ENCODE assay signal across 12 mouse cellular contexts in the genomic region with DNA sequence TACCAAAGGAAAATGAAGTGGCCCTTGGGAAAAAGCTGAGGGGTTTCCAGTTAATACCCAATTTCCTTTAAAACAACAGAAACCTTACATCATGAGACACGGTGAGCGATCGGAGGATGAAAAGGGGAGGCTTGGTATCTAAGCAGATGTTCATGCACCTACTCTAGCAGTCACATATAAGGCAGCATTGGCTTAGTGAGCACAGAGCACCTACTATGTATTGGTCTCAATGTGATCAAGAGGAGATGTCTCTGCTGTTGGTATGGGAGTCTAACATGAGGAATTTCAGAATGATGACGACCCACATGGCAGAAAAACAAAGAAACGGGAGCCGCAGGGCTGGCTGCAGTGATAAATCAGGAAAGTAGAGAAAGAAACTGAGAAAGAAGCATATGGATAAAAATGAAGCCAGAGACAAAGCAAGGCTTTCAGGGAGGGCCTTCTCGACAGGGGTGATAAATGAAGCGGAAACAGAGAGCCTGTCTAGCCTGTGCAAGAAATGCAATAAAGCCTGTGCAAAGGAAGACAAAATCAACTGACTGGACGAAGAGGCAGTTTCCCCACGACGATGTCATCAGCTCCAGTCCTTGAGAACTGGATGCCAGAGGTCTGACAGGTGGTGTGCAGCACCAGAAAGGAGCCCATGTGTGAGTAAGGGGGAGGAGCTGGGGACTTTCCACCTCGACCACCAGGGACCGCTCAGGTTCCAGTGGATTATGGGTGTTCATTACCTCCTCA.
DNase-seq lines count a peak whose midpoint lies in the region; ATAC-seq and TF ChIP-seq lines count a peak whose summit lies in the region.
"Had no signal": no experiment of that assay in that cellular context is flagged by ENCODE, and none has a peak within 500 bp of the region (broad histone marks: within the 10 kb centered on the region; RNA-seq: fewer than 3 reads in every experiment).

No protein-coding gene starts in this region.

- H3K9me3 ChIP-seq in forebrain, embryonic 14.5 days (replicated peaks; ENCODE audit: control insufficient read depth, low read length), result no peaks in the 10 kb centered on the region
- H3K9me3 ChIP-seq: embryonic facial prominence, embryonic 15.5 days; stomach, embryonic 15.5 days had no signal

- no peak overlapping the region for H3K4me3 ChIP-seq in forebrain, embryonic 14.5 days (ENCODE audit: low read depth, low read length)
- H3K4me3 ChIP-seq in left cerebral cortex, adult 2 months, result no peak overlapping the region
- H3K4me3 ChIP-seq: embryonic facial prominence, embryonic 15.5 days; stomach, embryonic 15.5 days had no signal

- no peak overlapping the region for H3K9ac ChIP-seq in forebrain, embryonic 14.5 days (ENCODE audit: low read length)
- H3K9ac ChIP-seq: embryonic facial prominence, embryonic 15.5 days; stomach, embryonic 15.5 days had no signal

- H3K36me3 ChIP-seq in forebrain, embryonic 14.5 days (ENCODE audit: control insufficient read depth, insufficient read depth, low read length), result no peaks in the 10 kb centered on the region
- H3K36me3 ChIP-seq: embryonic facial prominence, embryonic 15.5 days; stomach, embryonic 15.5 days had no signal

- H3K27me3 ChIP-seq in forebrain, embryonic 14.5 days (replicated peaks; ENCODE audit: control insufficient read depth, insufficient read depth, low read length), result no peaks in the 10 kb centered on the region
- H3K27me3 ChIP-seq: embryonic facial prominence, embryonic 15.5 days; stomach, embryonic 15.5 days had no signal

- 47% methylated on average over 13 of the region's 13 CpGs for WGBS in forebrain, embryonic 14.5 days

- ATAC-seq in frontal cortex, adult (ENCODE audit: low TSS enrichment), result peak; percentile 62
- ATAC-seq in forebrain, embryonic 14.5 days, result peak; percentile 62
- no peak for ATAC-seq in erythroblast, adult 5-6 weeks (replicated peaks; ENCODE audit: low FRiP score, poor library complexity, severe bottlenecking)

- intact Hi-C loops in left cerebral cortex, adult 2 months (cut with DNase I), result no loop called here

- no peak overlapping the region for H3K4me2 ChIP-seq in forebrain, embryonic 14.5 days (ENCODE audit: low read length)
- H3K4me2 ChIP-seq: embryonic facial prominence, embryonic 15.5 days; stomach, embryonic 15.5 days had no signal

- no peak for DNase-seq in frontal cortex, postnatal 25 days (ENCODE audit: low spot score in 2 of 2)
- DNase-seq in cerebellum, postnatal 10 days, result peak; percentile 75 to 77
- peak; percentile 42 for DNase-seq in forebrain, embryonic 14.5 days (ENCODE audit: low spot score)
- DNase-seq in neural tube, embryonic 10.5 days (ENCODE audit: extremely low spot score, low spot score), result peak; percentile 25
- DNase-seq in left cerebral cortex, adult 2 months (ENCODE audit: extremely low spot score in 1 of 2, low spot score in 2 of 2), result no peak
- DNase-seq in adrenal gland, postnatal 25 days, result no peak
- DNase-seq: adrenal gland, adult 8-10 months; heart, adult 11 months had no signal

- TF ChIP-seq CTCF in left cerebral cortex, adult 2 months (IDR thresholded peaks at IDR 0.05), result no peak

- H3K4me1 ChIP-seq in forebrain, embryonic 14.5 days (ENCODE audit: control insufficient read depth, insufficient read depth, low read length), result no peaks in the 10 kb centered on the region; the same call in 1 of the 2 replicates
- H3K4me1 ChIP-seq: embryonic facial prominence, embryonic 15.5 days; stomach, embryonic 15.5 days had no signal

- no peak overlapping the region for H3K27ac ChIP-seq in forebrain, embryonic 14.5 days (ENCODE audit: low read depth, low read length)
- H3K27ac ChIP-seq in left cerebral cortex, adult 2 months, result no peak overlapping the region
- H3K27ac ChIP-seq: embryonic facial prominence, embryonic 15.5 days; stomach, embryonic 15.5 days had no signal

Comparison
In these comparisons a context has a peak if more than half of its experiments do, and no peak if none do; other contexts are left out.
1. DNase-seq: peak in cerebellum, postnatal 10 days (2 of 2), forebrain, embryonic 14.5 days (single experiment) and neural tube, embryonic 10.5 days (single experiment); none in frontal cortex, postnatal 25 days (0 of 2), left cerebral cortex, adult 2 months (0 of 2) and adrenal gland, postnatal 25 days (single experiment).